ENCODE assay signal across 9 mouse cellular contexts in the genomic region with DNA sequence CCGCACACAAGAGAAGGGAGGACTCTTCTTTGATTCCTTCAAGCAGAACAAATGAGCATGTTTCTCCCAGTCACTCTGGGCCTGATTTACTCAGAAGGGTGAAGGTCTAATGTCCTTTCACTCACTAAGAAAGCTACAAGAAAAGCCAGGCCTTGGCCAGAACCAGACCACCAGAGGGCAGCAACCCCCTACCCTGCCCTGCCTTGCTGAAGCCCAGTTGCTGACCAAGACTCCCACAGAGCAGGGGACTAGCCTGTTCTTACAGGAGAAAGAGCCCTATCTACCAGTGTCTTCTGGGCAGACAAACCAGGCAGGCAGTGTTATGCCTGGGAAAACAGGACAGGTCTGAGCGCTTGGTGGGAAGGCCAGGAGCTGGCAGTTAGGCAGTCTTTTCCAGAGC. TPM values are rescaled to one million over a fixed set of nuclear protein-coding genes. Genes with fewer than 3 reads are reported as not detected.
DNase-seq lines count a peak whose midpoint lies in the region; ATAC-seq and TF ChIP-seq lines count a peak whose summit lies in the region.
"Had no signal": no experiment of that assay in that cellular context is flagged by ENCODE, and none has a peak within 500 bp of the region (broad histone marks: within the 10 kb centered on the region; RNA-seq: fewer than 3 reads in every experiment).

No protein-coding gene starts in this region.

- TF ChIP-seq RAD21 in MEL (IDR thresholded peaks at IDR 0.05; ENCODE audit: low read depth, low read length), result peak; percentile 61

- no peaks in the 10 kb centered on the region for H3K27me3 ChIP-seq in heart, adult 2 months (ENCODE audit: control insufficient read depth, insufficient read depth, low read length)
- no peaks in the 10 kb centered on the region for H3K27me3 ChIP-seq in MEL (ENCODE audit: control insufficient read depth in 1 of 2, insufficient read depth in 2 of 2, low read length in 2 of 2)
- H3K27me3 ChIP-seq in hindbrain, postnatal 0 days (ENCODE audit: insufficient read depth, low read length), result no peaks in the 10 kb centered on the region
- no peaks in the 10 kb centered on the region for H3K27me3 ChIP-seq in liver, postnatal 0 days (ENCODE audit: insufficient read depth, low read length)
- H3K27me3 ChIP-seq in neural tube, embryonic 14.5 days (ENCODE audit: control insufficient read depth, insufficient read depth, low read length), result no peaks in the 10 kb centered on the region

- TF ChIP-seq EP300 in heart, adult 2 months (IDR thresholded peaks at IDR 0.05; ENCODE audit: insufficient read depth, low read depth, low read length), result 0 out of 2 replicates have a peak, but pooled peaks have one; percentile 39
- no peak for TF ChIP-seq EP300 in MEL (IDR thresholded peaks at IDR 0.05; ENCODE audit: low read depth in 1 of 2, low read length in 2 of 2)
- TF ChIP-seq EP300 in liver, postnatal 0 days (IDR thresholded peaks at IDR 0.05; ENCODE audit: low read depth), result no peak

- 49% methylated on average over 2 of the region's 2 CpGs for WGBS in heart, adult 2 months
- 42% methylated on average over 2 of the region's 2 CpGs for WGBS in hindbrain, postnatal 0 days
- 68% methylated on average over 2 of the region's 2 CpGs for WGBS in liver, postnatal 0 days (ENCODE audit: insufficient replicate concordance)
- 8% methylated on average over 2 of the region's 2 CpGs for WGBS in neural tube, embryonic 14.5 days

- intact Hi-C loops in heart, adult 2 months (cut with DNase I), result loop anchor here (1.0 kb wide), 1 partner anchor 70 kb away; no protein-coding TSS in a partner anchor

- no peak overlapping the region for H3K9ac ChIP-seq in heart, adult 2 months (ENCODE audit: low read depth, low read length)
- no peak overlapping the region for H3K9ac ChIP-seq in MEL (ENCODE audit: control insufficient read depth, low read depth, low read length, poor library complexity, severe bottlenecking)
- no peak overlapping the region for H3K9ac ChIP-seq in hindbrain, postnatal 0 days (replicated peaks; ENCODE audit: low read length)
- no peak overlapping the region for H3K9ac ChIP-seq in liver, postnatal 0 days (replicated peaks)
- H3K9ac ChIP-seq in neural tube, embryonic 14.5 days (replicated peaks; ENCODE audit: low read depth, low read length), result no peak overlapping the region

- no peaks in the 10 kb centered on the region for H3K79me2 ChIP-seq in heart, adult 2 months (replicated peaks; ENCODE audit: control insufficient read depth, insufficient read depth, low read length)
- H3K79me2 ChIP-seq in MEL (ENCODE audit: control insufficient read depth, insufficient read depth, low read length, poor library complexity), result no peaks in the 10 kb centered on the region

- peak; percentile 33; the same call in 1 of the 2 replicates for ATAC-seq in hindbrain, postnatal 0 days
- no peak for ATAC-seq in liver, postnatal 0 days
- peak; percentile 33; the same call in 1 of the 2 replicates for ATAC-seq in neural tube, embryonic 14.5 days (ENCODE audit: low read depth)
- no peak; the same call in 1 of the 2 replicates for ATAC-seq in erythroblast, adult 5-6 weeks (replicated peaks; ENCODE audit: low FRiP score, poor library complexity, severe bottlenecking)

- no peaks in the 10 kb centered on the region; the same call in 1 of the 2 replicates for H3K4me1 ChIP-seq in heart, adult 2 months (ENCODE audit: control insufficient read depth, insufficient read depth, low read length)
- no peaks in the 10 kb centered on the region for H3K4me1 ChIP-seq in MEL (ENCODE audit: control insufficient read depth in 1 of 2, insufficient read depth in 2 of 2, low read length in 2 of 2)
- H3K4me1 ChIP-seq in embryonic fibroblast, embryonic 13.5 days (ENCODE audit: control insufficient read depth, insufficient read depth, low read length), result peaks cover 26% of the 10 kb centered on the region
- H3K4me1 ChIP-seq in hindbrain, postnatal 0 days (ENCODE audit: insufficient read depth, low read length), result no peaks in the 10 kb centered on the region
- no peaks in the 10 kb centered on the region for H3K4me1 ChIP-seq in liver, postnatal 0 days (ENCODE audit: insufficient read depth)
- H3K4me1 ChIP-seq in neural tube, embryonic 14.5 days (ENCODE audit: control insufficient read depth, insufficient read depth, low read length), result no peaks in the 10 kb centered on the region

- no peaks in the 10 kb centered on the region for H3K9me3 ChIP-seq in MEL (replicated peaks; ENCODE audit: insufficient read depth, low read length)
- no peaks in the 10 kb centered on the region for H3K9me3 ChIP-seq in hindbrain, postnatal 0 days (ENCODE audit: low read length)
- H3K9me3 ChIP-seq in liver, postnatal 0 days (ENCODE audit: low read length), result no peaks in the 10 kb centered on the region
- H3K9me3 ChIP-seq in neural tube, embryonic 14.5 days (ENCODE audit: control insufficient read depth, low read length), result no peaks in the 10 kb centered on the region

- no peak overlapping the region for H3K4me3 ChIP-seq in heart, adult 2 months
- no peak overlapping the region for H3K4me3 ChIP-seq in MEL (ENCODE audit: control insufficient read depth in 1 of 2, insufficient read depth in 1 of 2, low read depth in 2 of 2, low read length in 2 of 2)
- H3K4me3 ChIP-seq in embryonic fibroblast, embryonic 13.5 days (ENCODE audit: insufficient read depth, low read length), result no peak overlapping the region
- no peak overlapping the region for H3K4me3 ChIP-seq in hindbrain, postnatal 0 days (ENCODE audit: low read length)
- H3K4me3 ChIP-seq in liver, postnatal 0 days (ENCODE audit: low read depth, low read length), result no peak overlapping the region
- no peak overlapping the region for H3K4me3 ChIP-seq in neural tube, embryonic 14.5 days (ENCODE audit: low read depth, low read length)

- peak; percentile 67 to 77 for DNase-seq in heart, adult 2 months
- no peak for DNase-seq in heart, adult 8-10 months (ENCODE audit: low spot score)
- DNase-seq in MEL (ENCODE audit: low read depth, low spot score), result peak; percentile 39
- peak; percentile 76 for DNase-seq in hindbrain, postnatal 0 days (ENCODE audit: low spot score)
- peak; percentile 52 for DNase-seq in liver, postnatal 0 days

- peaks cover 2% of the 10 kb centered on the region; the same call in 1 of the 2 replicates for H3K36me3 ChIP-seq in heart, adult 2 months (ENCODE audit: control insufficient read depth, insufficient read depth, low read length)
- no peaks in the 10 kb centered on the region for H3K36me3 ChIP-seq in MEL (ENCODE audit: control insufficient read depth in 1 of 2, insufficient read depth in 2 of 2, low read length in 2 of 2)
- 0 out of 2 replicates have a peak, but pooled peaks cover 3% of the 10 kb centered on the region for H3K36me3 ChIP-seq in hindbrain, postnatal 0 days (ENCODE audit: insufficient read depth, low read length)
- no peaks in the 10 kb centered on the region for H3K36me3 ChIP-seq in liver, postnatal 0 days (replicated peaks; ENCODE audit: insufficient read depth, low read length)
- no peaks in the 10 kb centered on the region for H3K36me3 ChIP-seq in neural tube, embryonic 14.5 days (ENCODE audit: control insufficient read depth, insufficient read depth, low read length)

- no peak for TF ChIP-seq POLR2A in heart, adult 2 months (IDR thresholded peaks at IDR 0.05; ENCODE audit: insufficient read depth, low read depth, low read length)
- TF ChIP-seq POLR2A in MEL (IDR thresholded peaks at IDR 0.05; ENCODE audit: control insufficient read depth in 1 of 2, insufficient read depth in 1 of 2, low read depth in 1 of 2, low read length in 2 of 2, poor library complexity in 1 of 2), result no peak
- TF ChIP-seq POLR2A in embryonic fibroblast, embryonic 13.5 days (IDR thresholded peaks at IDR 0.05; ENCODE audit: low read depth, low read length), result no peak

- H3K27ac ChIP-seq in heart, adult 2 months, result peak overlapping the region; percentile 60
- no peak overlapping the region for H3K27ac ChIP-seq in MEL (ENCODE audit: control insufficient read depth, low read depth, low read length)
- peak overlapping the region; percentile 98 for H3K27ac ChIP-seq in embryonic fibroblast, embryonic 13.5 days (ENCODE audit: insufficient read depth, low read length)
- no peak overlapping the region for H3K27ac ChIP-seq in hindbrain, postnatal 0 days
- no peak overlapping the region for H3K27ac ChIP-seq in liver, postnatal 0 days (ENCODE audit: low read depth)
- H3K27ac ChIP-seq in neural tube, embryonic 14.5 days (ENCODE audit: low read depth, low read length), result no peak overlapping the region
- H3K27ac ChIP-seq: macrophage had no signal

- peak; percentile 76 for TF ChIP-seq CTCF in heart, adult 2 months (IDR thresholded peaks at IDR 0.05)
- TF ChIP-seq CTCF in MEL (IDR thresholded peaks at IDR 0.05 in 2 of 3, conservative IDR thresholded peaks at IDR 0.05 in 1 of 3; ENCODE audit: control insufficient read depth in 1 of 3, insufficient read depth in 1 of 3, low read depth in 2 of 3, low read length in 3 of 3, poor library complexity in 1 of 3, severe bottlenecking in 1 of 3), result peak; percentile 56 to 70 (median 62)
- peak; percentile 61; the same call in 1 of the 2 replicates for TF ChIP-seq CTCF in embryonic fibroblast, embryonic 13.5 days (IDR thresholded peaks at IDR 0.05; ENCODE audit: borderline replicate concordance, insufficient read depth, low read length)
- peak; percentile 79 for TF ChIP-seq CTCF in hindbrain, postnatal 0 days (IDR thresholded peaks at IDR 0.05; ENCODE audit: low read depth)
- TF ChIP-seq CTCF in liver, postnatal 0 days (IDR thresholded peaks at IDR 0.05; ENCODE audit: low read depth), result peak; percentile 64

- no peak overlapping the region for H3K4me2 ChIP-seq in hindbrain, postnatal 0 days (ENCODE audit: low read depth, low read length)
- H3K4me2 ChIP-seq in liver, postnatal 0 days (ENCODE audit: low read depth, low read length), result no peak overlapping the region
- H3K4me2 ChIP-seq in neural tube, embryonic 14.5 days (ENCODE audit: low read depth, low read length), result no peak overlapping the region

RNA-seq across cellular contexts. Expression of a gene that starts 12.3 kb away (rescaled TPM):
- 10 to 100 TPM; 13.0 to 13.3 TPM for total RNA-seq in heart, adult 2 months (2021)
- 37.5 and 40.5 TPM in 2 replicates for polyA plus RNA-seq in heart, adult 2 months (2012; rRNA removed)
- total RNA-seq in heart, adult 8-10 months (2022), result 10 to 100 TPM; 13.0 to 15.3 (median 13.5) TPM
- total RNA-seq in MEL (2012; rRNA removed), result 4.7 and 4.9 TPM in 2 replicates
- 10 to 100 TPM in 1 of 2 experiments, not detected in 1; 11.5 TPM for polyA plus RNA-seq in MEL (2012; ENCODE audit: insufficient read depth in 1 of 2, insufficient read length in 2 of 2, low read depth in 1 of 2, low replicate concordance in 2 of 2, missing spikeins in 1 of 2)
- 21.5 and 24.7 TPM in 2 replicates for polyA plus RNA-seq in embryonic fibroblast, embryonic 13.5 days (2011; ENCODE audit: insufficient read length, low read depth, missing spikeins)
- total RNA-seq in hindbrain, postnatal 0 days (2014; rRNA removed), result 49.3 and 54.2 TPM in 2 replicates
- 31.3 and 34.7 TPM in 2 replicates for polyA plus RNA-seq in hindbrain, postnatal 0 days (2015; fragmentation: Nextera tagmentation; extraction: Ambion mirVana)
- polyA plus RNA-seq in liver, postnatal 0 days (2015; fragmentation: Nextera tagmentation; extraction: Ambion mirVana), result 2.1 and 2.3 TPM in 2 replicates
- 27.9 and 32.5 TPM in 2 replicates for polyA plus RNA-seq in neural tube, embryonic 14.5 days (2014; fragmentation: Nextera tagmentation; extraction: Ambion mirVana)
- not detected in 2 replicates for total RNA-seq in erythroblast, adult 5-6 weeks (2015; ENCODE audit: low replicate concordance)
- total RNA-seq in erythroblast, adult 5-6 weeks (2017; ENCODE audit: low replicate concordance), result 0.17 and 0.42 TPM in 2 replicates

RNA-seq across cellular contexts. Expression of a gene that starts 13.1 kb away (rescaled TPM):
- total RNA-seq in heart, adult 2 months (2021), result 10 to 100 TPM; 35.0 to 48.8 TPM
- 73.7 and 89.2 TPM in 2 replicates for polyA plus RNA-seq in heart, adult 2 months (2012; rRNA removed)
- 10 to 100 TPM; 25.8 to 42.5 (median 34.9) TPM for total RNA-seq in heart, adult 8-10 months (2022)
- 0.42 and 0.81 TPM in 2 replicates for total RNA-seq in MEL (2012; rRNA removed)
- 1 to 10 TPM in 1 of 2 experiments, not detected in 1; 1.7 TPM for polyA plus RNA-seq in MEL (2012; ENCODE audit: insufficient read depth in 1 of 2, insufficient read length in 2 of 2, low read depth in 1 of 2, low replicate concordance in 2 of 2, missing spikeins in 1 of 2)
- polyA plus RNA-seq in embryonic fibroblast, embryonic 13.5 days (2011; ENCODE audit: insufficient read length, low read depth, missing spikeins), result 8.5 and 10.0 TPM in 2 replicates
- 106 and 108 TPM in 2 replicates for total RNA-seq in hindbrain, postnatal 0 days (2014; rRNA removed)
- 197 and 201 TPM in 2 replicates for polyA plus RNA-seq in hindbrain, postnatal 0 days (2015; fragmentation: Nextera tagmentation; extraction: Ambion mirVana)
- 1.4 and 3.8 TPM in 2 replicates for polyA plus RNA-seq in liver, postnatal 0 days (2015; fragmentation: Nextera tagmentation; extraction: Ambion mirVana)
- 189 and 259 TPM in 2 replicates for polyA plus RNA-seq in neural tube, embryonic 14.5 days (2014; fragmentation: Nextera tagmentation; extraction: Ambion mirVana)
- total RNA-seq in erythroblast, adult 5-6 weeks (2015; ENCODE audit: low replicate concordance), result not detected in 2 replicates
- total RNA-seq in erythroblast, adult 5-6 weeks (2017; ENCODE audit: low replicate concordance), result not detected in 2 replicates

RNA-seq across cellular contexts. Expression of a gene that starts 34.2 kb away (rescaled TPM):
- under 1 TPM in 1 of 2 experiments, not detected in 1; 0.23 TPM for total RNA-seq in heart, adult 2 months (2021)
- 0.08 and 0.32 TPM in 2 replicates for polyA plus RNA-seq in heart, adult 2 months (2012; rRNA removed)
- total RNA-seq in heart, adult 8-10 months (2022), result under 1 TPM in 1 of 4 experiments, not detected in 3; 0.22 TPM
- total RNA-seq in MEL (2012; rRNA removed), result 0.27 TPM in 1 of 2 replicates, not detected in the other
- 1 to 10 TPM in 1 of 2 experiments, not detected in 1; 2.1 TPM for polyA plus RNA-seq in MEL (2012; ENCODE audit: insufficient read depth in 1 of 2, insufficient read length in 2 of 2, low read depth in 1 of 2, low replicate concordance in 2 of 2, missing spikeins in 1 of 2)
- 0.28 and 0.35 TPM in 2 replicates for polyA plus RNA-seq in embryonic fibroblast, embryonic 13.5 days (2011; ENCODE audit: insufficient read length, low read depth, missing spikeins)
- 6.1 and 9.9 TPM in 2 replicates for total RNA-seq in hindbrain, postnatal 0 days (2014; rRNA removed)
- polyA plus RNA-seq in hindbrain, postnatal 0 days (2015; fragmentation: Nextera tagmentation; extraction: Ambion mirVana), result 6.3 and 7.4 TPM in 2 replicates
- polyA plus RNA-seq in liver, postnatal 0 days (2015; fragmentation: Nextera tagmentation; extraction: Ambion mirVana), result 0.13 TPM in 1 of 2 replicates, not detected in the other
- polyA plus RNA-seq in neural tube, embryonic 14.5 days (2014; fragmentation: Nextera tagmentation; extraction: Ambion mirVana), result 0.94 and 1.2 TPM in 2 replicates
- total RNA-seq in erythroblast, adult 5-6 weeks (2015; ENCODE audit: low replicate concordance), result 2.3 TPM in 1 of 2 replicates, not detected in the other
- total RNA-seq in erythroblast, adult 5-6 weeks (2017; ENCODE audit: low replicate concordance), result not detected in 2 replicates
- polyA plus RNA-seq: macrophage had no signal

Comparison
In these comparisons a context has a peak if more than half of its experiments do, and no peak if none do; other contexts are left out.
1. H3K27ac ChIP-seq: peak in heart, adult 2 months (single experiment) and embryonic fibroblast, embryonic 13.5 days (single experiment); none in MEL (single experiment), hindbrain, postnatal 0 days (single experiment), liver, postnatal 0 days (single experiment) and neural tube, embryonic 14.5 days (single experiment).
2. ATAC-seq: peak in hindbrain, postnatal 0 days (single experiment) and neural tube, embryonic 14.5 days (single experiment); none in liver, postnatal 0 days (single experiment) and erythroblast, adult 5-6 weeks (single experiment).
3. Peak in every context shown above with its lines, with median percentiles within 50 percentile points of each other: CTCF ChIP-seq.